Mouse (Mus musculus) myocyte (in vitro differentiated cells): ENCODE results near the gene Parp12. TPM values are rescaled to one million over a fixed set of nuclear protein-coding genes. Genes with fewer than 3 reads are reported as not detected.

Experiments used
- H3K27me3 ChIP-seq: one replicate; pipeline ENCODE4 v1.6.1; 2011; ENCODE audit not compliant: control insufficient read depth, insufficient read depth, insufficient read length
- H3K36me3 ChIP-seq: one replicate; pipeline ENCODE4 v1.6.1; 2011; ENCODE audit not compliant: control insufficient read depth, insufficient read depth
- H3K4me2 ChIP-seq: one replicate; pipeline ENCODE4 v1.6.1; 2011; ENCODE audit warnings: low read depth, control low read depth
- H3K4me3 ChIP-seq: one replicate; pipeline ENCODE4 v1.5.1; 2011; ENCODE audit warnings: mild to moderate bottlenecking, control low read depth, moderate library complexity
- H3K79me2 ChIP-seq: one replicate; pipeline ENCODE4 v1.6.1; 2011; ENCODE audit not compliant: control insufficient read depth, insufficient read depth
- H3ac ChIP-seq: one replicate; pipeline ENCODE4 v1.6.1; 2011; ENCODE audit not compliant: control insufficient read depth, insufficient read length
- CEBPB ChIP-seq: IDR thresholded peaks from 2 replicates; pipeline ENCODE4 v1.6.1; 2011; ENCODE audit warnings: mild to moderate bottlenecking, moderate library complexity; ENCODE audit not compliant: poor library complexity, insufficient read depth, severe bottlenecking
- E2F4 ChIP-seq: IDR thresholded peaks from one replicate; pipeline ENCODE4 v1.6.1; 2011; ENCODE audit warnings: mild to moderate bottlenecking, control low read depth, moderate library complexity; ENCODE audit not compliant: insufficient read depth
- MAX ChIP-seq: IDR thresholded peaks from one replicate; pipeline ENCODE4 v1.6.1; 2011; ENCODE audit warnings: low read depth, mild to moderate bottlenecking, control low read depth
- MYOD1 ChIP-seq, 3 experiments: IDR thresholded peaks; one replicate each; pipeline ENCODE4 v1.6.1; 2011; ENCODE audit warnings: control low read depth in 2 of 3, low read depth in 2 of 3, mild to moderate bottlenecking in 2 of 3, moderate library complexity in 1 of 3; ENCODE audit not compliant: insufficient read length in 2 of 3, control insufficient read depth in 1 of 3
- MYOG ChIP-seq, 3 experiments: IDR thresholded peaks; one replicate each; pipeline ENCODE4 v1.6.1; 2011; ENCODE audit warnings: control low read depth in 2 of 3, low read depth in 2 of 3, mild to moderate bottlenecking in 2 of 3; ENCODE audit not compliant: insufficient read length in 2 of 3, control insufficient read depth in 1 of 3, insufficient read depth in 1 of 3
- POLR2A ChIP-seq: IDR thresholded peaks from one replicate; pipeline ENCODE4 v1.6.1; 2011; ENCODE audit warnings: low read depth, mild to moderate bottlenecking, control low read depth, moderate library complexity; ENCODE audit not compliant: insufficient read length
- POLR2AphosphoS2 ChIP-seq: IDR thresholded peaks from one replicate; pipeline ENCODE4 v1.6.1; 2011; ENCODE audit warnings: low read depth, control low read depth; ENCODE audit not compliant: insufficient read length
- REST ChIP-seq: IDR thresholded peaks from one replicate; pipeline ENCODE4 v1.6.1; 2011; ENCODE audit warnings: mild to moderate bottlenecking, control low read depth, moderate library complexity; ENCODE audit not compliant: insufficient read depth, insufficient read length
- SRF ChIP-seq: IDR thresholded peaks from one replicate; pipeline ENCODE4 v1.6.1; 2011; ENCODE audit warnings: low read depth; ENCODE audit not compliant: control insufficient read depth, insufficient read length
- TCF12 ChIP-seq: IDR thresholded peaks from one replicate; pipeline ENCODE4 v1.6.1; 2011; ENCODE audit warnings: mild to moderate bottlenecking, control low read depth; ENCODE audit not compliant: poor library complexity, insufficient read depth, severe bottlenecking
- TCF3 ChIP-seq: IDR thresholded peaks from one replicate; pipeline ENCODE4 v1.6.1; 2011; ENCODE audit warnings: low read depth, control low read depth; ENCODE audit not compliant: insufficient read length
- USF1 ChIP-seq: IDR thresholded peaks from one replicate; pipeline ENCODE4 v1.6.1; 2011; ENCODE audit warnings: low read depth, mild to moderate bottlenecking, control low read depth, moderate library complexity
- polyA plus RNA-seq: library from polyadenylated mRNA; unstranded; fragments of >200 nt; fragmentation: generic; extraction: Trizol; gene quantifications from one replicate; pipeline ENCODE4 v1.2.1, GENCODE M21; 2012; ENCODE audit warnings: missing spikeins

Gene Parp12
- polyA plus RNA-seq, 1 experiment: 6.9 TPM

GRCm38 (mm10) chr6:39055831-39056261 is 62.3 kb downstream of the Parp12 start:
- no peak for TF ChIP-seq SRF
- no peak for TF ChIP-seq POLR2AphosphoS2
- TF ChIP-seq POLR2A: no peak
- TF ChIP-seq CEBPB: no peak
- no peak for TF ChIP-seq MYOG (IDR thresholded peaks at IDR 0.05; ENCODE audit: control insufficient read depth in 1 of 3, insufficient read depth in 1 of 3, insufficient read length in 2 of 3, low read depth in 2 of 3)
- TF ChIP-seq MYOD1 (IDR thresholded peaks at IDR 0.05; ENCODE audit: control insufficient read depth in 1 of 3, insufficient read length in 2 of 3, low read depth in 2 of 3): no peak
- TF ChIP-seq REST: no peak
- no peak for TF ChIP-seq TCF12
- no peak for TF ChIP-seq USF1
- TF ChIP-seq TCF3: no peak
- no peak for TF ChIP-seq MAX
- no peak for TF ChIP-seq E2F4
- Histone ChIP-seq H3K79me2 (no peaks in the 10 kb centered on the region), H3ac (no peak overlapping the region), H3K36me3 (no peaks in the 10 kb centered on the region), H3K4me2 (peak overlapping the region; percentile 30), H3K27me3 (no peaks in the 10 kb centered on the region), H3K4me3 (no peak overlapping the region)

GRCm38 (mm10) chr6:39054878-39055508 is 63.2 kb downstream of the Parp12 start:
- H3K36me3 ChIP-seq: no peaks in the 10 kb centered on the region
- H3K27me3 ChIP-seq: no peaks in the 10 kb centered on the region
- H3ac ChIP-seq: no peak overlapping the region
- no peaks in the 10 kb centered on the region for H3K79me2 ChIP-seq
- H3K4me2 ChIP-seq: no peak overlapping the region
- H3K4me3 ChIP-seq: no peak overlapping the region
- TF ChIP-seq MAX (no peak), SRF (no peak), MYOG (IDR thresholded peaks at IDR 0.05; ENCODE audit: control insufficient read depth in 1 of 3, insufficient read depth in 1 of 3, insufficient read length in 2 of 3, low read depth in 2 of 3) (no peak), CEBPB (no peak), POLR2A (no peak), REST (no peak), MYOD1 (IDR thresholded peaks at IDR 0.05; ENCODE audit: control insufficient read depth in 1 of 3, insufficient read length in 2 of 3, low read depth in 2 of 3) (no peak), E2F4 (no peak), POLR2AphosphoS2 (no peak), USF1 (no peak), TCF12 (no peak), TCF3 (no peak)

- H3K79me2 ChIP-seq: no peaks in the 10 kb centered on the region
- no peak overlapping the region for H3K4me3 ChIP-seq
- no peaks in the 10 kb centered on the region for H3K36me3 ChIP-seq
- no peaks in the 10 kb centered on the region for H3K27me3 ChIP-seq
- no peak overlapping the region for H3K4me2 ChIP-seq
- TF ChIP-seq POLR2A: no peak
- TF ChIP-seq E2F4: no peak
- no peak for TF ChIP-seq MAX
- no peak for TF ChIP-seq REST
- TF ChIP-seq TCF3: no peak
- no peak for TF ChIP-seq MYOG (IDR thresholded peaks at IDR 0.05; ENCODE audit: control insufficient read depth in 1 of 3, insufficient read depth in 1 of 3, insufficient read length in 2 of 3, low read depth in 2 of 3)
- TF ChIP-seq POLR2AphosphoS2: no peak
- TF ChIP-seq MYOD1 (IDR thresholded peaks at IDR 0.05; ENCODE audit: control insufficient read depth in 1 of 3, insufficient read length in 2 of 3, low read depth in 2 of 3): no peak
- no peak for TF ChIP-seq CEBPB
- no peak for TF ChIP-seq SRF
- TF ChIP-seq TCF12: no peak
- no peak for TF ChIP-seq USF1
- no peak overlapping the region for H3ac ChIP-seq
Measured at GRCm38 (mm10) chr6:39054206-39054864, 63.8 kb downstream of the Parp12 start.

- no peaks in the 10 kb centered on the region for H3K79me2 ChIP-seq
- TF ChIP-seq POLR2A (no peak), POLR2AphosphoS2 (no peak), SRF (no peak)
- no peaks in the 10 kb centered on the region for H3K27me3 ChIP-seq
- H3K4me3 ChIP-seq: no peak overlapping the region
- H3K4me2 ChIP-seq: no peak overlapping the region
- no peak overlapping the region for H3ac ChIP-seq
- no peaks in the 10 kb centered on the region for H3K36me3 ChIP-seq
Measured at GRCm38 (mm10) chr6:39052636-39053035, 65.5 kb downstream of the Parp12 start.

- Histone ChIP-seq H3K4me2 (no peak overlapping the region), H3K79me2 (no peaks in the 10 kb centered on the region), H3K27me3 (no peaks in the 10 kb centered on the region), H3K4me3 (no peak overlapping the region), H3ac (no peak overlapping the region), H3K36me3 (no peaks in the 10 kb centered on the region)
- TF ChIP-seq MYOD1 (IDR thresholded peaks at IDR 0.05; ENCODE audit: control insufficient read depth in 1 of 3, insufficient read length in 2 of 3, low read depth in 2 of 3) (no peak), MYOG (IDR thresholded peaks at IDR 0.05; ENCODE audit: control insufficient read depth in 1 of 3, insufficient read depth in 1 of 3, insufficient read length in 2 of 3, low read depth in 2 of 3) (no peak), POLR2AphosphoS2 (no peak), REST (no peak), TCF12 (no peak), TCF3 (no peak), CEBPB (no peak), USF1 (no peak), SRF (no peak), POLR2A (no peak), MAX (no peak), E2F4 (no peak)
Measured at GRCm38 (mm10) chr6:39051799-39052556, 66.2 kb downstream of the Parp12 start.
